Mouse (Mus musculus): ENCODE results near the gene Pvalb.

Gene Pvalb

DNA sequence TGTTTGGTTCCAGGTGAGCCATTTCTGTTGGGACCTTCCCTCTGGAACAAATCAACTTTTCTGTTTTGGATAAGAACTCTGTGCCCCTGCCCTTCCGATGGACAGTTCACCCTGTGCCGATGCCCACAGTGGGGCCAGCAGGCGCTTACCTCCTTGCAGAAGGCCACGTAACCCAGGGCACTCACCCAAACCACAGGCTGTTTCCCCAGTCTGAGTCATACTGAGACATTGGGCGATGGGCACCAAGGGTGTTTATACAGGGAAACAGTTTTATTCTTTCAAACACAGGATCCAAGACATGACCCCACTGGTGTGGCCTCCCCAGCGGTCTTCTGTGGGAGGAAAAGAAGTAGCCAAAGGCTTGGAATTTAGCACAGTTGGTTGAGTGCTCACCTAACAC, 50.8 kb downstream of the Pvalb start:
- no peak for DNase-seq

DNA sequence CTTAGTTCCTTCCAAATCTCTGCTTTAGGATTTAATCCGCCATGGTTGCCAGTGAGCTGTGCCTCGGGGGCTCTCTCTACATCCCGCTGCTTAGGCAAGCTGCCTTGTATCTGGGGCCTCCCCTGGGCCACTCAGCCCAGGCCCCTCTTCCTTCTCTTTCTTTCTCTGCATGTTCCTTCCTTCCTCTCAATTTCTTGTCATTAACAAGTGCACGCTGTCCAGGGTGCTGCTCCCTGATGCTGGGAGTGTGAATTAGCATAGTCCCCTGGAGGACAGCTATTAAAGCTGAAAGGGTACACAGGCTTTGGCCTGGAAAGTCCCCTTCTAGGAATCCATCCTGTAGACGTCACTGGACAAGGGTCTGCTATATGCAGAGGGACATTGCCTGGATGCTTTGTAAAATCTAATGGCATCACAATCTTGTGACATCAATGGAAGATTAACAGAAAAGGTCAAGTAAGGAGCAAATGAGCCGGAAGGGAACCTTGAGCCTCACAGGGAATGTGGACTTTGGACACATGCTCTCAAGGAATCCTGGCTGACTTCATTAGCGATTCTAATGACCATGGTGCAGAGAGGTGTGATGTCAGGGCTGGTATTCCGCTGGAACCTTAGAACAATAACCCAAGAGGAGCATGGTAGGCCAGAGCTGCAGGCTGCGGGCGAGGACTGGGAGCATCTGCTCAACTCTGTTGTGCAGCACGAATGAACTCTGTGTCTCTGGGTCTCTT, 53.0 kb downstream of the Pvalb start:
- DNase-seq = no peak

DNA sequence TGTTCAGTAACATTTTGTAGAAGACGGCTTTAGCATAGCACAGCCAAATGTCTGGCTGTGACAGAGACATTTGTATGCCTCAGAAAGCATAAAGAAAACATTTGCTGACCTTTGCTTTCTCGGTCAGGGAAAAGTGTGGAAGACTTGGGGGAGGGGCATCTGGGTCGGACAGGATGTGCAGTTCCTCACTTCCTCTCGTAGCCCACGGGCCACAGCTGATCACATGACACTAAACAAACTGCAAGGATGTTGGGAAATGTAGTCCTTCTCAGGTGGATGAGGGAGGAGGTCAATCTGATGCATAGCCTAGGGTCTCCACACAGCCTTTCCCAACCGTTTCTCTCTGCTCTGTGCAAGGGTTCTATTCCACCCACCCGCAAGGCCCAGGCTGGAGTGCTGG, 57.6 kb downstream of the Pvalb start:
- DNase-seq = no peak
